Mouse (Mus musculus) gastrocnemius, adult 2 months (tissue): Measurements from ENCODE around the gene Atraid. TPM values are rescaled to one million over a fixed set of nuclear protein-coding genes. Genes with fewer than 3 reads are reported as not detected.

Source experiments
- DNase-seq: peaks from one replicate; pipeline ENCODE4 v3.0.0; 2022
- H3K27ac ChIP-seq: fragments of 200-600 bp; 2 replicates; pipeline ENCODE4 v1.8.1; 2022; ENCODE audit warnings: mild to moderate bottlenecking
- H3K4me3 ChIP-seq: fragments of 200-600 bp; 2 replicates; pipeline ENCODE4 v1.8.1; 2022; ENCODE audit warnings: mild to moderate bottlenecking, moderate library complexity
- CTCF ChIP-seq: fragments of 200-600 bp; IDR thresholded peaks from 2 replicates; pipeline ENCODE4 v1.8.1; 2022; ENCODE audit warnings: antibody characterized with exemption, mild to moderate bottlenecking, moderate library complexity
- intact Hi-C: fragments of 180-260 bp; cut with DNase I; formaldehyde crosslinking; loops from one replicate; pipeline ENCODE4 v1.15.1; 2025
- total RNA-seq, 2 experiments: library from RNA; stranded (reverse); gene quantifications; 2 replicates each; pipeline ENCODE4 v1.2.3; 2021

Atraid gene
- total RNA-seq, 2 experiments from 2014 or later = 40.9 to 41.6 TPM

- no peak for DNase-seq
- H3K4me3 ChIP-seq = peak overlapping the region; percentile 67
- TF ChIP-seq CTCF = no peak
- intact Hi-C loops = no loop called here
- no peak overlapping the region for H3K27ac ChIP-seq
Measured at GRCm38 (mm10) chr5:31092231-31092975, 44.3 kb downstream of the Atraid start.

GRCm38 (mm10) chr5:31093151-31094041 is 45.3 kb downstream of the Atraid start:
- intact Hi-C loops = no loop called here
- Histone ChIP-seq H3K4me3 (peak overlapping the region; percentile 67), H3K27ac (no peak overlapping the region)
- no peak for TF ChIP-seq CTCF
- peak; percentile 60 for DNase-seq

- DNase-seq = no peak
- Histone ChIP-seq H3K4me3 (peak overlapping the region; percentile 67), H3K27ac (no peak overlapping the region)
- TF ChIP-seq CTCF = no peak
- intact Hi-C loops = no loop called here
Measured at GRCm38 (mm10) chr5:31094100-31094798, 46.1 kb downstream of the Atraid start.

- TF ChIP-seq CTCF = peak; percentile 22; the same call in 1 of the 2 replicates
- intact Hi-C loops = no loop called here
- Histone ChIP-seq H3K4me3 (peak overlapping the region; percentile 67), H3K27ac (no peak overlapping the region)
- DNase-seq = peak; percentile 63
Measured at GRCm38 (mm10) chr5:31094799-31095691, 46.9 kb downstream of the Atraid start.

- Histone ChIP-seq H3K27ac (no peak overlapping the region), H3K4me3 (peak overlapping the region; percentile 67)
- no peak for TF ChIP-seq CTCF
- intact Hi-C loops = no loop called here
- DNase-seq = no peak
Measured at GRCm38 (mm10) chr5:31095711-31096480, 47.8 kb downstream of the Atraid start.

Other genes with a start within 250 kb of the Atraid start
- gene Mapre3, start 233.7 kb upstream of the Atraid start, total RNA-seq = 10 to 100 TPM; 72.0 to 90.4 TPM
- gene Tmem214, start 180.3 kb upstream of the Atraid start, total RNA-seq = 10 to 100 TPM; 28.8 to 31.2 TPM
- gene Agbl5, start 159.6 kb upstream of the Atraid start, total RNA-seq = 1 to 10 TPM; 1.6 to 2.3 TPM
- gene Ost4, start 140.5 kb upstream of the Atraid start, total RNA-seq = 100 to 1,000 TPM; 103 to 121 TPM
- 1 to 10 TPM; 2.7 to 7.7 TPM for gene Emilin1, start 134.9 kb upstream of the Atraid start, total RNA-seq
- 10 to 100 TPM; 29.2 to 30.8 TPM for gene Khk, start 126.9 kb upstream of the Atraid start, total RNA-seq
- 1 to 10 TPM; 2.0 to 2.9 TPM for gene Cgref1, start 102.7 kb upstream of the Atraid start, total RNA-seq
- gene Preb, start 88.0 kb upstream of the Atraid start, total RNA-seq = 10 to 100 TPM; 76.5 to 83.6 TPM
- gene Tcf23, start 79.7 kb upstream of the Atraid start, total RNA-seq = under 1 TPM in 1 of 2 experiments, not detected in 1; 0.28 TPM
- gene Slc5a6, start 612 bp downstream of the Atraid start, total RNA-seq = 1 to 10 TPM; 5.6 to 6.0 TPM
- gene Cad, start 6.5 kb downstream of the Atraid start, total RNA-seq = 10 to 100 TPM; 25.5 to 28.6 TPM
- not detected for gene Dnajc5g, start 58.0 kb downstream of the Atraid start, total RNA-seq
- not detected for gene Slc30a3, start 59.9 kb downstream of the Atraid start, total RNA-seq
- gene Trim54, start 68.4 kb downstream of the Atraid start, total RNA-seq = 100 to 1,000 TPM; 356 to 504 TPM
- gene Ucn, start 90.5 kb downstream of the Atraid start, total RNA-seq = not detected
- 10 to 100 TPM; 16.9 to 24.2 TPM for gene Mpv17, start 105.9 kb downstream of the Atraid start, total RNA-seq
- under 1 TPM; 0.53 to 0.74 TPM for gene Gm29609, start 131.6 kb downstream of the Atraid start, total RNA-seq
- 10 to 100 TPM; 22.9 to 26.5 TPM for gene Gtf3c2, start 131.8 kb downstream of the Atraid start, total RNA-seq
- 10 to 100 TPM; 31.1 to 33.2 TPM for gene Snx17, start 144.9 kb downstream of the Atraid start, total RNA-seq
- gene Eif2b4, start 145.1 kb downstream of the Atraid start, total RNA-seq = 10 to 100 TPM; 39.5 to 53.9 TPM
- gene Zfp513, start 154.0 kb downstream of the Atraid start, total RNA-seq = 1 to 10 TPM; 6.2 to 7.1 TPM
- 10 to 100 TPM; 41.1 to 45.7 TPM for gene Ppm1g, start 172.4 kb downstream of the Atraid start, total RNA-seq
- gene Nrbp1, start 192.6 kb downstream of the Atraid start, total RNA-seq = 10 to 100 TPM; 51.3 to 58.5 TPM
- gene Gm9970, start 192.9 kb downstream of the Atraid start, total RNA-seq = not detected
- 1 to 10 TPM; 1.5 to 2.0 TPM for gene Krtcap3, start 203.4 kb downstream of the Atraid start, total RNA-seq
- 10 to 100 TPM; 26.0 to 34.8 TPM for gene Ift172, start 242.8 kb downstream of the Atraid start, total RNA-seq
- gene Fndc4, start 247.8 kb downstream of the Atraid start, total RNA-seq = 1 to 10 TPM; 1.2 to 3.2 TPM
- gene Gckr, start 249.1 kb downstream of the Atraid start, total RNA-seq = not detected